Mouse (Mus musculus) macrophage (primary cell): ENCODE data around the gene Trmt112. TPM values are rescaled to one million over a fixed set of nuclear protein-coding genes. Genes with fewer than 3 reads are reported as not detected.
"Not testable (repeated sequence)": the region's sequence is repeated elsewhere in the genome, so short reads cannot be mapped to it uniquely, and the experiment has no call there.

Source experiments
- H3K27ac ChIP-seq: fragments of 350-480 bp; formaldehyde crosslinking; 2 replicates; pipeline ENCODE4 v1.9.0; 2021
- H3K36me3 ChIP-seq: fragments of 350-480 bp; formaldehyde crosslinking; 2 replicates; pipeline ENCODE4 v1.9.0; 2021; ENCODE audit errors: inconsistent target
- H3K4me3 ChIP-seq: fragments of 350-480 bp; formaldehyde crosslinking; 2 replicates; pipeline ENCODE4 v1.9.0; 2021; ENCODE audit errors: inconsistent target
- H3K79me2 ChIP-seq: fragments of 350-480 bp; formaldehyde crosslinking; 2 replicates; pipeline ENCODE4 v1.9.0; 2021; ENCODE audit errors: inconsistent target
- WGBS: methylation state at CpG from one replicate; pipeline ENCODE4 v1.1.7; 2026; ENCODE audit warnings: inconsistent platforms; ENCODE audit not compliant: missing documents; 5-methylcytosine and 5-hydroxymethylcytosine counted together
- polyA plus RNA-seq: library from polyadenylated mRNA; stranded (reverse); fragments of 250-400 nt; gene quantifications from 3 replicates; pipeline ENCODE4 v1.2.4, GENCODE M21; 2018; ENCODE audit warnings: inconsistent platforms
- total RNA-seq, 78 experiments: library from RNA; depleted of rRNA; stranded (reverse); fragments of 250-400 nt; gene quantifications; 1 replicate in 9 of 78; 2 replicates in 24 of 78; 3 replicates in 43 of 78; 4 replicates in 2 of 78; pipeline ENCODE4 v1.2.4; 2018; ENCODE audit warnings: inconsistent platforms in 56 of 78

Gene Trmt112
- total RNA-seq (2018; cell fraction: chromatin; rRNA removed): 10 to 100 TPM; 15.0 to 55.4 (median 28.3) TPM
- total RNA-seq (2018; cell fraction: cytosol; rRNA removed): 100 to 1,000 TPM in 1 of 26 experiments, 10 to 100 TPM in 25; 50.6 to 102 (median 84.3) TPM
- 100 to 1,000 TPM in 1 of 26 experiments, 10 to 100 TPM in 25; 23.1 to 102 (median 67.4) TPM for total RNA-seq (2018; cell fraction: nucleus; rRNA removed)
- 70.0 to 96.1 TPM (median 81.1 TPM) in 3 replicates for polyA plus RNA-seq

DNA sequence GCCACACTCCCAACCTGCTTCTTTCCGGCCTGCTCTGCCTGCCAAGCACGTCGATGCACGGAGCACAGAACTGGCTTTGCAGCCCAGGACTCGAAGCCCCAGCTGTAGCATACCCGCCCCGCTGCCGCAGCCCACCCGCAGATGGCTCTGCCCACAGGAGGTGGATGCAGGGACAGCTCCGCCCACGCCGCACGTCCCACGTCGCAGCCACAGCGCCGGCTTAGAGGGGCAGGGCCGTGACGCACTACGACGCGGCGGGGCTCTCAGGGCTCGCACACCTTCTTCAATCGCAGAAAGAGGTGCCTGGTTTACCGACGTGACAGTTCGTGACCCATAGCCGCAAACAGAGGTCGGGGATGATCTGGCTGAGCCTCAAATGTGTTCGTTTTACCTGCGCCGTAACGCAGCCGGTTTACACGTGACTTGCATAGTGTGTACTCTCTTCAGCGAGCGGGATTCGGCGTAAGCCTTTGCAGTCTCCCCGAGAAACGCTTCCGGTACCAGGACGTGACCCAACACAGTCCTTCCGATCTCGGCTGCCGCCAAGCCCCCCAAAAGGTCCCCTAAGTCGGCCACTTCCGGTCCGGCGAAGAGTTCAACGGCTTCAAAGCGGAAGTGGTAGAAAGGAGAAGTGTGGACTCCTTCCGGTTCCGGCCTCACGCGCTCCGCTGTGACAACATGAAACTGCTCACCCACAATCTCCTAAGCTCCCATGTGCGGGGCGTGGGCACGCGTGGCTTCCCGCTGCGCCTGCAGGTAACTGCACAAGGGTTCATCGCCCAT lies at the start of gene Trmt112, which contains the start of gene Prdx5:
Trmt112 (plus strand) TSS at position 192 of the 783 bp plus-strand sequence.
Prdx5 (minus strand) TSS at position 600 of the 783 bp plus-strand sequence.
- WGBS: 1% methylated on average over 59 of the region's 65 CpGs
- H3K4me3 ChIP-seq: peak within 1 kb of the TSS; percentile 95
- peak within 1 kb of the TSS; percentile 98 for H3K27ac ChIP-seq
- H3K36me3 ChIP-seq: peaks cover 41% of the 10 kb centered on the region
- H3K79me2 ChIP-seq: peaks cover 67% of the 10 kb centered on the region

DNA sequence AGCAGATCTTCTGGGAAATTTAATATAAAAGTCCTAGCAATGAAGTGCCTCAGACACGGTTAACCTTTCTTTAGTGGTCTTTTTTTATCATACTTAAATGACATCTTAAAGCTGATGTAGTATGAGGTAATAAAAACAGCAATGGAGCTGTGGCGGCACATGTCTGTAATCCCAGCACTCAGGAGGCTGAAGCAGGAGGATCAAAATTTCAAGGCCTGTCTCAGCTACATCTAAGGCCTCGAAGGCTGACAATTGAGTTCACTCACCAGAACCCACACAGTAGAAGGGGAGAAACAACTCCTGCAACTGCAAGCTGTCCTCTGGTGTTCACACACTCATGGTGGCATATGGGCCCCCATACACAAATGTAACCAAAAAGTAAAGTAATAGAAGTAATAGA lies 49.5 kb upstream of the Trmt112 start:
- no peak overlapping the region for H3K4me3 ChIP-seq
- WGBS: 90% methylated on average over 3 of the region's 3 CpGs
- peaks cover 33% of the 10 kb centered on the region; the same call in 1 of the 2 replicates for H3K79me2 ChIP-seq
- H3K27ac ChIP-seq: no peak overlapping the region
- H3K36me3 ChIP-seq: peaks cover 11% of the 10 kb centered on the region; the same call in 1 of the 2 replicates

DNA sequence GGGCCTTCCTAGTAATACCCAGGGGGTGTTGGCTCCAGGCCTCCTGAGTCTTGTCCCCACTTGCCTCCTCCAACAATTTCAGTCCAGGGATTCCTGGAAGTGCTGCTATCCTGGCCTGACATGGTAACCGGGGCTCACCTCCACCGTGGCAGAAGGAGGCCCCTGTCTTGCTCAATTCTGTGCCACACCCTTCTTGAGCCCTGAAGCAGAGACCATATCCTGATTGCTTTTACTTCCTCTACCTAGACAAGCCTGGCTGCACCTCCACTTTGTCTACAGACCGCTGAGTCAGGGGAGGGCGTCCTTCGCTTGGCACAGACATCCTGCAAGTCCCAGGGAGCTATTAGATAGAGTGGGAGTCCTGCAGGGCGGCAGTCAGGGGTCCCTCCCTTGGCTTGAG lies 48.8 kb upstream of the Trmt112 start:
- 48% methylated on average over 6 of the region's 6 CpGs for WGBS
- Histone ChIP-seq H3K27ac (no peak overlapping the region), H3K36me3 (peaks cover 7% of the 10 kb centered on the region; the same call in 1 of the 2 replicates), H3K79me2 (peaks cover 31% of the 10 kb centered on the region; the same call in 1 of the 2 replicates), H3K4me3 (no peak overlapping the region)

DNA sequence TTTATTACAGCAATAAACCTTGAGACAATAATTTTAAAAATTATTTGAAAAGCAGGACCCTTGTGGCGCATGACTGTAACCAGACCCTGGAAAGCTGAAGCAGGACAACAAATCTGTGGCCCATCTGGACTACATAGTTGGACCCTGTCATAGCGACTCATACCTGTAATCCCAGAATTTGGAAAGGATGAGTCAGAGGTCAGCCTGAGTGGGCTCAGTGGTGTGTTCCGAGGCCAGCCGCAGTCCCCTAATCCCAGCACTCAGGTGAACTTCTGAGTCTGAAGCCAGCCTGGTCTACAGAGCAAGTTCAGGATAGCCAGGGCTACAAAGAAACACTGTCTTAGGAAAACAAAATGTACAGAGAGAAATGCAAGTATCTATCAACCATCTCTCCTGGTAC lies 48.0 kb upstream of the Trmt112 start:
- Histone ChIP-seq H3K27ac (no peak overlapping the region), H3K4me3 (no peak overlapping the region), H3K36me3 (no peaks in the 10 kb centered on the region), H3K79me2 (peaks cover 23% of the 10 kb centered on the region; the same call in 1 of the 2 replicates)
- WGBS: 95% methylated on average over 4 of the region's 4 CpGs

DNA sequence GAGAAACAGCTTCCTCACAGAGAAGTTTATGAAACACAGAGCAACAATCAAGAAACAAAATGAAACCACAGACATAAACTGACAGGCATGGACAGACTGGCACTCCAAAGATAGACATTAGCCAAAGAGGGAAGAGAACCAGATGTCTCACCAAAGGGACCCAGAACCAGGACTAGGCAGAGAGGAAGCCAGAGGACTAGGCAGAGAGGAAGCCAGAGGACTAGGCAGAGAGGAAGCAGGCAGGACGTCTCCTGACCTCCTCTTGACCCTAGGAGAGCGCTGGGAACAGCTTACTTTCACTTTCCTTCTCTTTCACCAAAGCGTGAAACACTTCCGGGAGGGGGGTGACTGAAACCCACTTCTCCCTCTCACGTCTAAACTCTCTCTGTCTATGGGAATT lies 40.1 kb upstream of the Trmt112 start:
- Histone ChIP-seq H3K36me3 (no peaks in the 10 kb centered on the region), H3K79me2 (no peaks in the 10 kb centered on the region), H3K4me3 (peak overlapping the region; percentile 22), H3K27ac (peak overlapping the region; percentile 69)
- WGBS: 4% methylated on average over 5 of the region's 5 CpGs

DNA sequence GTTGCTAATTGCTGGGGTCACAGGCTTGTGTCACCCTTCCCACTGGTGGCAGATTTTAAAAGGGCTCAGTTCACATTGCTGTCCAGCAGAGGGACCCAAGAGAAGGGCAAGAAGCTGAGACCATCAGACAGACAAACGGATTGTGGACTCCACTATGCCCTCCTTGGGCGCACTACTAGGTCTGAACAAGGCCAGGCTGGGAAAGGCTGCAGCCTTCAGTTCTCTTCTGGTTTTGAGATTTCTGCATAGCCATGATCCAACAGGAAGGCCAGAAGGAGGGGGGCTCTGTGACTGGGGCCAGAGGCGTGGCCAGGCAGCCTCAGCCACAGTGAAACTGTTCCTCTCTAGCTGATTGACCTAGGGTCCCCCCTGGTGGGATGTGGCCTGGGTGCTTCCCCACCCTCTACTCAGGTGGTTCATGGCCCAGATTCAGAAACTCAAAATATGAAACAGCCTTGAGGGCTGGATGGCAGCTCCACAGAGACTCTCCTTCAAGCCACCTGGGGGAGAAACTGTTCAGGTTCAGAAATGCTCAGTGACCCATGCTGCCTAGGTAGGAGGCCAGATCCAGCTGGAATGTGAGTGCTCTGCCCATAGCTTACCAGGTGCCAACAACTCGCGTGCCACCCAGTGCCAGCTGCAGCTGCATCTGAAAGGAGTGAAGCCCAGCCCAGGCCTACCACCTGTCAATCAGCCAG lies 37.8 kb upstream of the Trmt112 start:
- peak overlapping the region; percentile 82 for H3K27ac ChIP-seq

DNA sequence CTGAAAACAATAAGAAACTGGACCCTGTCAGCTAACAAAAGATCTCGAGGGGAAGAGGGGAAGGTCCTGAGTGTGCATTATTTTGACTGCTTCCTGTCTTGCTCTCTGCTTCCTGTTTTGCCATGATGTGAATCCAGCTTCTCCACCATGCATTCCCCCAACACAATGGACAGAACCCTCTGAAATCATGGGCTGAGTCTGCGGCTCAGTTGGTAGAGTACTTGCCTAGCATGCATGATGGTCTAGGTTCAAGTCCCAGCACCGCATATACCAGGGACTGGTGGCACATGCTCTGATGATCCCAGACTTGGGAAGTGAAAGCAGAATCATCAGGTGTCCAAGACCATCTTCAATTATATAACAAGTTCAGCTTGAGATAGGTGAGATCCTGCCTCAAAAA lies 36.8 kb upstream of the Trmt112 start:
- Histone ChIP-seq H3K36me3 (no peaks in the 10 kb centered on the region), H3K27ac (peak overlapping the region; percentile 82), H3K79me2 (no peaks in the 10 kb centered on the region), H3K4me3 (no peak overlapping the region)
- WGBS: 62% methylated on average over 3 of the region's 3 CpGs

More for the DNA sequence above, 37.8 kb upstream of the Trmt112 start:
- H3K4me3 ChIP-seq: no peak overlapping the region
- H3K79me2 ChIP-seq: no peaks in the 10 kb centered on the region
- WGBS: 34% methylated on average over 5 of the region's 5 CpGs
- no peaks in the 10 kb centered on the region for H3K36me3 ChIP-seq

DNA sequence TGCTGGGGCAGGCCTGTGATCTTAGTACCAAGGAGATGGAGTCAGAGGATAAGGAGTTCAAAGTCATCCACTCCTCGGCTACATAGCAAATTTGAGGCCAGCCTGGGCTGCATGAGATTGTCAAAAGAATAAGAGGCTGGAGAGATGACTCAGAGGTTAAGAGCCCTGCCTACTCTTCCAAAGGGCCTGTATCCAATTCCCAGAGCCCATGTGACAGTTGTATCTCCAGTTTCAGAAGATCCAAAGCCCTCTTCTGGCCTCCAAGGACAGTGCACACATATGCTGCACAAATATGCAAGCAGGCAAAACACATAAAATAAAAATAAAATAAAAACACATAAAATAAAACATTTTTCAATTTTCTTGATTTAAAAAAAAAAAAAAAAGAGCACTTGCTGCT lies 35.2 kb upstream of the Trmt112 start:
- H3K4me3 ChIP-seq: no peak overlapping the region
- 100% methylated on average over 1 of the region's 1 CpGs for WGBS
- no peak overlapping the region for H3K27ac ChIP-seq
- no peaks in the 10 kb centered on the region for H3K79me2 ChIP-seq
- no peaks in the 10 kb centered on the region for H3K36me3 ChIP-seq

DNA sequence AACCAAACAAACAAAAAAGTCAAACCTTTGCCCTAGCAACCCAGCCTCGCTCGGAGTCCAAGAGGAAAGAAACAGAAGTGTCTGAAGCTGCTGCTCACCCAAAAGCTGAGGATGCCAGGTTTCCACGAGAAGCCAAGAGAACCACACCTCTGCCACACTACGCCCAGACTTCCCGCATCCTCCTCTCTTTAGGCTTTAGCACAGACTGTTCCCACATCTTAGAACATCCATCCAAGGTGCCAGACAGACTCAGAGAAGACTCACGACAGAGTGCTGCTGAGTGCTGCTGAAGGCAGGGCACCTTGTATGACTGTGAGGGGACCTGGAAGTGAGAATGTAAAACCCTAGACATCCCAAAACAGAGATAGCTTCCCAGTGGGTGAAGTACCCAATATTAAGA lies 33.7 kb upstream of the Trmt112 start:
- H3K79me2 ChIP-seq: no peaks in the 10 kb centered on the region
- WGBS: 98% methylated on average over 6 of the region's 6 CpGs
- H3K4me3 ChIP-seq: no peak overlapping the region
- H3K36me3 ChIP-seq: no peaks in the 10 kb centered on the region
- no peak overlapping the region; the same call in 1 of the 2 replicates for H3K27ac ChIP-seq

DNA sequence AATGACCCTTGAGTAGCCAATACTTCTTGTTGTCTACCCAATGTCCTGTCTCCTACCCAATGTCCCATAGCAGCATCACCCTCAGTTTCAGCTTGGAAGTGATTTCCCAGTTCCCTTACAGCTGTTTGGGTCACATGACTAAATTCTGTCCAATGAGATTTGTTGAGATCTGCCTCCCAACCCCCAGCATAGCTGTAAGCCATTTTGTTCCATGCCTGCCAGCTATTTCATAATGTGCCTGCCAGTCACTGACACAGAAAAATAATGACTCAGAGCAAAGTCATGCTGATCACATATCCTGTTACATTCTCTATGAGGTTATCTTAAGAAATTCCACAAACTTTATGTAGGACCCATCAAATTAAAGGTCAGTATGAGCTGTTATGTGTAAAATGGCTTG lies 32.7 kb upstream of the Trmt112 start:
- no peaks in the 10 kb centered on the region for H3K79me2 ChIP-seq
- H3K4me3 ChIP-seq: no peak overlapping the region
- H3K36me3 ChIP-seq: no peaks in the 10 kb centered on the region
- peak overlapping the region; percentile 60 for H3K27ac ChIP-seq

DNA sequence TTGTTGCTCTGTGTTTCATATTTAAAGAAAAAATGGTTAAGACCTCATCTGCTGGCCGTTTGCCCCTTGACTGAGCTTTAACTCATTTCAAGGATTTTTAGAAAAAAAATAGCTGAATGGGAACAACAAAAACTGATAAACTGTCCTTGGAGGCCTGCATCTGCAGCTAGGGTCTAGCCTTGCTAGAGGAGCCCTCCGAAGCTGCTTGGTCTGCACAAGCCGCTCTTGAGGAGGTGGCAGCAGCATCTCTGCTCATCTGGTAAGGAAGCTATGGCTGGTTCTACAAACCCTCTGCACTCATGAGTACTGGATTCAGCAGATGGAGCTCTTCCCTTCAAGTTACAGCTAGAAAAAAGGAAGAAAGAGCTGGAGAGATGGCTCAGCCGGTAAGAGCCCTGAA lies 31.5 kb upstream of the Trmt112 start:
- WGBS: 95% methylated on average over 4 of the region's 4 CpGs
- H3K36me3 ChIP-seq: no peaks in the 10 kb centered on the region
- no peak overlapping the region for H3K4me3 ChIP-seq
- H3K79me2 ChIP-seq: no peaks in the 10 kb centered on the region
- no peak overlapping the region for H3K27ac ChIP-seq

DNA sequence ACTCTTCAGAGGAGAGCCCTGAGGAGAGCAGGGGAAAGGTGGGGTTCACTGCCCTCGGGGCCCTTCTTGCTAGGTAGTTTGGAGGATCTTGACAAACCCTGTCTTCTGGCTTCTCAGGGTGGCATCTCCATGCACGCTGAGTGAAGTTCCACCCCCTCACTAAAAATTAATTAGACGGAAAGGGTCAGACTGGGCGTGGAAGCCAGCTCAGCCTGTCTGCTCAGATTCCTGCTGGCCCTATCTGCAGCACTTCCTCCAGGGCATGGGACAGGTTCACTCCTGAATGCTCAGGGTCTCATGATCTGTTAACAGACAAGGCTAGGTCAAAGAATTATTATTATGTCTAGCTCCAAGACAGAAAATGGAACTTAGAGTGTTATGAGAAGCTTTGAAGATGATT lies 17.0 kb upstream of the Trmt112 start:
- no peaks in the 10 kb centered on the region for H3K79me2 ChIP-seq
- WGBS: 86% methylated on average over 4 of the region's 4 CpGs
- no peaks in the 10 kb centered on the region for H3K36me3 ChIP-seq
- H3K4me3 ChIP-seq: no peak overlapping the region
- H3K27ac ChIP-seq: no peak overlapping the region

DNA sequence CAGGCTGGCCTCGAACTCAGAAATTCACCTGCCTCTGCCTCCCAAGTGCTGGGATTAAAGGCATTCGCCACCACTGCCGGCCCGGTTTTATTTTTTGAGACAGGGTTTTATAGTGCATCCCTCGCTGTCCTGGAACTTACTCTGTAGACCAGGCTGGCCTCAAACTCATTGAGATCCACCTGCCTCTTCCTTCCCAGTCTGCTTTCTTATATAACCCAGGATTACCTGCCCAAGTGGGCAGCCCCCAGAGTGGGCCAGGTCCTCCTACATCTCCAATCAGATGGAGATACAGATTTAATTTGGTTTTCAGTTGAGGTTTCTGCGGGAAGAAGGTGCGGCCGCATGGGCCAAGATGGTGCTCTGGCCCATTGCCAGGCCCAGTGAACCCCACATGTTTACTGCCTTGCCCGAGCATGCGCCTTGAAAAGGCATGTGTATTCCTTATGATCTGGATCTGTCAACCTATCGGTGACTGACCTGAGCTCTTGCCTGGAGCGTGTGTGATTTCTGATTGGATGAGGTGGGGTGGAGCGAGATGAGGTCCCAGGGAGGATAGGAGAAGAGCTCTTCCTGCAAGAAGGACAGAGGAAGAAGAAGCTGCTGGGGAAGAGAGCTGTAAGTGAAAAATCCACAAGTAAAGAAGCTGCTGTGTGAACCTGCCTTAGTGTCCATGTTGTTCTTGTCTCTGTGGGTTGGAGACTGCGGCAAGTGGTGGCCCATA lies 15.6 kb upstream of the Trmt112 start:
- no peak overlapping the region for H3K4me3 ChIP-seq
- no peak overlapping the region for H3K27ac ChIP-seq
- no peaks in the 10 kb centered on the region for H3K36me3 ChIP-seq
- 94% methylated on average over 14 of the region's 14 CpGs for WGBS
- no peaks in the 10 kb centered on the region for H3K79me2 ChIP-seq

DNA sequence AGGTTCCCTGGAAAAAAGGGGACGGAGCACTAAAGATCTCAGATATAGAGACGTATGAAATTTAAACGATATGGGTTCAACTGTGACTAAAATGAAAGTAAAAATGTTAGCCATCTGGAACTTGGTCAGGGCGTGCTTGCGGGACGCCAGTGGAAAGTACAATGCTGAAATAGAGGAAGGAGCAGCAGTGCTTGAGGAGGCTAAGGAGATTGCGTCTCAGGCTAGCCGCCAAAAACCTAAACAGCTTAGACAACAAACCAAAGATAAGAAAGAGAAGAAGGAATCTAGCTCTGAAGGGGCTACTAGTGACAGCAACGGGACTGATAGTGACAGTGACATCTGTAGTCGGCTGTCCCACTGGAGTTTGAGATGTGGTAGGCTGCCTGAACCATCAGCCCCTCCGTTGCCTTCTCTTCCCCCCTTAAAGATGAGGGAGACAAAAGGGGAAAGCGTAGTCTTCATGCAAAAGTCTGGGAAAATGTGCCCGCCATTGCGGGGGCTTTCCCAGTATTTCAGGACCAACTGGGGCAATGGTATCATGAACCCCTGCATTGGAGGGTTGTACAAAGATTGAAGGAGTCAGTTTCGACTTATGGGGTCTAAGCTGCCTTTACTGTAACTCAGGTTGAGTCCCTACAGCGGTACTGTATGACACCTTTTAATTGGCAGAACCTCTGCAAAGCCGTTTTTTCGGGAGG lies 13.7 kb upstream of the Trmt112 start:
- not testable (repeated sequence) for H3K79me2 ChIP-seq, H3K4me3 ChIP-seq, H3K27ac ChIP-seq, H3K36me3 ChIP-seq
- WGBS: 62% methylated on average over 18 of the region's 18 CpGs
